Mouse (Mus musculus): ENCODE measurements around the gene Hoxc9. TPM values are rescaled to one million over a fixed set of nuclear protein-coding genes. Genes with fewer than 3 reads are reported as not detected.

Hoxc9 gene
- total RNA-seq, 2 experiments from 2014 or later, result not detected

GRCm38 (mm10) chr15:103013238-103013984, 37.2 kb downstream of the Hoxc9 start:
- intact Hi-C loops (cut with DNase I), result loop anchor here (1.0 to 2.0 kb wide), 2 partner anchors 107 to 152 kb away; no protein-coding TSS in a partner anchor
- no peak for DNase-seq (ENCODE audit: low spot score in 2 of 2)

- no peak for DNase-seq (ENCODE audit: low spot score in 2 of 2)
- intact Hi-C loops (cut with DNase I), result no loop called here
Observed at GRCm38 (mm10) chr15:103014166-103015008, 38.1 kb downstream of the Hoxc9 start.

- intact Hi-C loops (cut with DNase I), result no loop called here
- no peak for DNase-seq (ENCODE audit: low spot score in 2 of 2)
Observed at GRCm38 (mm10) chr15:103015009-103015399, 38.8 kb downstream of the Hoxc9 start.

- no peak for DNase-seq (ENCODE audit: low spot score in 2 of 2)
- intact Hi-C loops (cut with DNase I), result no loop called here
Observed at GRCm38 (mm10) chr15:103015406-103016166, 39.3 kb downstream of the Hoxc9 start.

- DNase-seq (ENCODE audit: low spot score in 2 of 2), result no peak
- intact Hi-C loops (cut with DNase I), result no loop called here
Observed at GRCm38 (mm10) chr15:103018636-103019035, 42.4 kb downstream of the Hoxc9 start, which contains the start of gene Hoxc4. TSS of gene Hoxc4 (plus strand) at chr15:103018934.

- intact Hi-C loops (cut with DNase I), result no loop called here
- no peak for DNase-seq (ENCODE audit: low spot score in 2 of 2)
Observed at GRCm38 (mm10) chr15:103020899-103021418, 44.7 kb downstream of the Hoxc9 start.

GRCm38 (mm10) chr15:103021544-103021943, 45.3 kb downstream of the Hoxc9 start:
- no peak for DNase-seq (ENCODE audit: low spot score in 2 of 2)

GRCm38 (mm10) chr15:103024131-103024530, 47.9 kb downstream of the Hoxc9 start:
- intact Hi-C loops (cut with DNase I), result no loop called here
- no peak for DNase-seq (ENCODE audit: low spot score in 2 of 2)

More at GRCm38 (mm10) chr15:103021544-103021943, 45.3 kb downstream of the Hoxc9 start:
- intact Hi-C loops (cut with DNase I), result no loop called here

GRCm38 (mm10) chr15:103027266-103028235, 51.3 kb downstream of the Hoxc9 start:
- intact Hi-C loops (cut with DNase I), result loop anchor here (5.0 kb wide), 1 partner anchor 60 kb away; the partner anchor contains the start of genes Hoxc10 and Hoxc5
- DNase-seq (ENCODE audit: low spot score in 2 of 2), result no peak

- intact Hi-C loops (cut with DNase I), result loop anchor here (5.0 kb wide), 1 partner anchor 62 kb away; the partner anchor contains the start of genes Hoxc10 and Hoxc5
- no peak for DNase-seq (ENCODE audit: low spot score in 2 of 2)
Observed at GRCm38 (mm10) chr15:103028916-103029512, 52.8 kb downstream of the Hoxc9 start.

GRCm38 (mm10) chr15:103030142-103030541, 53.9 kb downstream of the Hoxc9 start:
- intact Hi-C loops (cut with DNase I), result no loop called here
- no peak for DNase-seq (ENCODE audit: low spot score in 2 of 2)

GRCm38 (mm10) chr15:103032167-103032566, 55.9 kb downstream of the Hoxc9 start:
- DNase-seq (ENCODE audit: low spot score in 2 of 2), result no peak
- intact Hi-C loops (cut with DNase I), result no loop called here

- no peak for DNase-seq (ENCODE audit: low spot score in 2 of 2)
- intact Hi-C loops (cut with DNase I), result no loop called here
Observed at GRCm38 (mm10) chr15:103032646-103033575, 56.7 kb downstream of the Hoxc9 start.

- no peak for DNase-seq (ENCODE audit: low spot score in 2 of 2)
- intact Hi-C loops (cut with DNase I), result no loop called here
Observed at GRCm38 (mm10) chr15:103034043-103034806, 58.0 kb downstream of the Hoxc9 start.
